Mouse (Mus musculus) adrenal gland, adult 2 months (tissue): ENCODE measurements around the gene Ccdc171. TPM values are rescaled to one million over a fixed set of nuclear protein-coding genes. Genes with fewer than 3 reads are reported as not detected.
A peak's percentile ranks its signal among the peaks of the same experiment; 100 is the strongest.
"Not testable (repeated sequence)": the region's sequence is repeated elsewhere in the genome, so short reads cannot be mapped to it uniquely, and the experiment has no call there.

ENCODE experiments used
- DNase-seq: peaks from one replicate; pipeline ENCODE4 v3.0.0; 2021
- long read RNA-seq: library from polyadenylated mRNA; stranded (forward); transcript quantifications from one replicate; pipeline ENCODE4 v2.0.0, GENCODE M21; 2021
- polyA plus RNA-seq: library from polyadenylated mRNA; depleted of rRNA; stranded (reverse); fragments of >200 nt; gene quantifications from 2 replicates; pipeline ENCODE4 v1.2.3, GENCODE M21; 2012; rRNA removed
- total RNA-seq, 2 experiments: library from RNA; stranded (reverse); gene quantifications; 2 replicates each; pipeline ENCODE4 v1.2.3; 2021

Gene Ccdc171
- 1 to 10 TPM; 1.8 to 2.2 TPM for total RNA-seq
- 0.20 and 0.40 TPM in 2 replicates for polyA plus RNA-seq
- long read RNA-seq, full-length matches to known transcripts: 1 of 3 reads
- long read RNA-seq, partial matches to known transcripts: 1 of 3 reads
- long read RNA-seq, other reads (novel, unspliced or antisense): 1 of 3 reads

DNA sequence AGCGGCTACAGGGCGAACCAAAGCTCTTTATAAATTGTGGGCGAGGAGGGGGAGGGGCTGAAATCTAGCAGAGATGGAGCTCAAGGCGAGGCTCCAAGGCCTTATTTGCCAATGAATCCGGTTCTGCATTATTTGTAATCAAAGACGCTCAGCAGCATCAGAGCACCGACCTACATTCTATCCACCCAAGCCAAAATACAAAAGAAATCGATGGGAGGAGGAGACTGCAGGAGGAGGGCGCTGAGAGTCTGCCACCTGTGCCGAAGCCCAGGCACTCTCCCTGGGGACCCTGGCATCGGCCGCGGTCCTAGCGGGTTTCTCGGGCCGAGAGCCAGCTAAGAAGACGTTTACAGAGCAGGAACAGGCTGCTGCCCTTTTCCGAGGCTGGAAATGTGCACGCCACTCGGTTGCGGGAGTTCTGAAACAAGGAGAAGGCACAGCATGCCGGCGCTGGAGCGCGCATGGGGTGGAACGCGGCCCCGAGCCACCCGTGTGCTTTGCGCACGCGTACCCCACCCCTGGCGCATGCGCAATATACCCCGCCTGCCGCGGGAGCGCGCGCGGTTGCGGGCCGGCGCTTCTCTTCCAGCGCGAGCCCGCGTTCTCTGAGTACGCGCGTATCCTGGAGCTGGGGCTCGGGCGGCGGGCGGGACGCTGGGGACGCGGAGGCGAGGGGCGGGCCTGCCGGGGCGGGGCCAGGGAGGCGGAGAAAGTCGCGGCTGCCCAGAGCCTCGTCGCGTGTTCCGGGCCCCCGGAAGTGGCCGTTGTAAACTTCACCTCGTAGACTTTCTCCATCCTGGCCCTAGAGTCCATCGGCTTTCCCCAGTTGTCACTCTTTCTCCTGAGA, at the start of gene Ccdc171:
Ccdc171 (plus strand) TSS at position 703 of the 847 bp plus-strand sequence.
- peak; percentile 98 for DNase-seq

GRCm38 (mm10) chr4:83485250-83485649, 40.1 kb upstream of the Ccdc171 start:
- no peak for DNase-seq

DNA sequence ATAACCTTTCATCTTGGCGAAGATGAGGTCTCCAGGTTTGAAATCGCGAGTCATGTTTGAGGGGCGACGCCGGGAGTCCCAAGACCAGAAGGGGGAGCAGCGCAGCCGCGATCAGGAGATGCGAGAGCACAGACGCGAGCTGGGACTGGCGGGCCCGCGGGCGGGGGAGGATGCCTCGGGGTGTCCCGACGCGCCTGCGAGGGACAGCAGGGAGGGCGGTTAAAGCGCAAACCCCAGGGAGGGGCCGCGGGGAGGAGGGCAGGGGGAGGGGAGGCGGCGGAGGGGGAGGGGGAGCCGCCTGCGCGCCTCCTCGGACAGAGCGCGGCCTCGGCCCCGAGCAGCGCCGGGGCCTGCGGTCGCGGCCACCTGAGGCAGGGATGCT, 39.6 kb upstream of the Ccdc171 start:
- DNase-seq: peak; percentile 89

DNA sequence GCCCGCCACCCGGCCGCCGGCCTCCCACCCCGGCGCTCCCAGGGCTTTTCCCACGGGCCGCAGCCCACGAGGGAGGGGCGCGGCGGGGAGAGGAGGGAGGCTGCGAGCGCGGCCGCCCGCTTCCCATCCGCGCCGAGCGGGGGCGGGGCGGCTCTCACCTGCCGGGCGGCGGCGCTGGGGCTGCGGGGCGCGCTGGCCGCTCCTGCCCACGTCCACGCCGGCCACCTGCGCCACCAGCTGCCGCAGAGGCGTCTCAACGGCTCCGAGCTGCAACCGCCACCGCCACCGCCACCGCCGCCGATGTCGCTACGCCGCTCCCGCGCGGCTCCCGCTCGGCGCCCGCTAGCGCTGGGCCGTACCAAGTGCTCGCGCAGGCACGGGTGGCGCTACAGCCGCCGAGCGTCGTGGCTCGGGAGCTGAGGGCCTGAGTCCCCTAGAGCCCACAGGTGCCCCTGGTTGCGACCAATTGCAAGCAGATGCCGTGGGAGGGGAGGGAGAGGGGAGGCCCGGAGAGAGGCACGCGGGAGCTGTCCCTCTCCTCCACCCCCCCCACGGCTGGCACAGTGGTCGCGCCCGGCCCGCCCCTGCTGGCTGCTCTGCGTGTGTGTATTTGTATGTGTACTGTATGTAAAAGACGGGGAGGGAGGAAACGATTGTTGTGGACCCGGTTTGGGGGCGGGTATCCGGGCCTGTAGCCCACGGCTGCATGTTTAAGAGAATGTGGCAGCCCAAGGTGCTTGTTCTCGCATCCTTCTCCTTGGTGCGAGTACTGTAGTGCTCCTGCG, 39.0 kb upstream of the Ccdc171 start, which contains the start of gene Psip1:
Psip1 (minus strand) TSS at position 343 of the 785 bp plus-strand sequence.
- peak; percentile 91 for DNase-seq

- DNase-seq: no peak
Measured at GRCm38 (mm10) chr4:83489121-83489520, 36.2 kb upstream of the Ccdc171 start.

- no peak for DNase-seq
Measured at GRCm38 (mm10) chr4:83493112-83493511, 32.2 kb upstream of the Ccdc171 start.

DNA sequence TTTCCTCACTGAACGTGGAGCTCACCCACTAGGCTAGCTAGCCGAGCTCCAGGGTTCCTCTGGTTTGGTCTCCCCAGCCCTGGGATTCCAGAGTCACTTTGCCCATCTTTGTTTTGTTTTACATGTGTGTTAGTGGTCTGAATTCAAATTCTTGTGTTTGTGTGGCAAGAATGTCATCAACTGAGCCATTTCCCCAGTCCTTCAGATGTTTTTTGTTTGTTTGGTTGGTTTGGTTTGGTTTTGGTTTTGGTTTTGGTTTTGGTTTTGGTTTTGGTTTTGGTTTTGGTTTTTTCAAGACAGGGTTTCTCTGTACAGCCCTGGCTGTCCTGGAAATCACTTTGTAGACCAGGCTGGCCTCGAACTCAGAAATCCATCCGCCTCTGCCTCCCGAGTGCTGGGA, 28.3 kb upstream of the Ccdc171 start:
- not testable (repeated sequence) for DNase-seq

DNA sequence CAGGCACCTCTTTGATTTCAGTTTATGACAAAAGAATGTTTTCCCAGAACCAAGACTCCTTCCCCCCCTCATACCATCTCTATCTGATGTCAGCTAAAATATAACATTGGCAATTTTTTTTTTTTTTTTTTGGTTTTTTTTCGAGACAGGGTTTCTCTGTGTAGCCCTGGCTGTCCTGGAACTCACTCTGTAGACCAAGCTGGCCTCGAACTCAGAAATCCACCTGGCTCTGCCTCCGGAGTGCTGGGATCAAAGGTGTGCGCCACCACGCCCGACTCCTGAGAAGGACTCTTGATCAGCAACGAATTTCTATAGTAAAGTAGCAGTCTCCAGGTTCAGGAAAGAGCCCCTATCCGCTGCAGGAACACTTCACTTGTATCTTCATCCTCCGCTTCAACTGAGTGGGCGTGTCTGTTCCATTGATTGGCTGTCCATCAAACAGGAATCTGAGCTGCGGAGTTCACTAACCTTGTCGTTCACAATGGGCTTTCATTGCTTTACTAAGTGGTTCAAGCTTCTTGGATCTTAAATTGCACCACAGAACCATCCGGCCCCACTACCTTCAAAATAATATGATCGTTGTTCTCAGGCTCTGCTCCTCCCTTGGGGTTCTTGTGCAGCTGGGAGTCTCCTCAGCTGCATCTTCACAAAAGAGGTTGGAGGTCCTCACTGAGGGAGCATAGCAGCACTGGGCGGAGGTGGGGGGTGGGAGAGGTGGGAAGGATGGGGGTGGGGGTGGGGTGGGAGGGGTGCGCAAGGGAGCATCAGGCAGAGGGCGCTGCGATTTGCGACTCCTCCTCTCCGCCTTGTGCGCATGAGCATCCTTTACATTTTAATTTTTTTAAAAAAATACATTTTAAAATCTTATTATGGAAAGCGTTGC, 24.9 kb upstream of the Ccdc171 start:
- no peak for DNase-seq

DNA sequence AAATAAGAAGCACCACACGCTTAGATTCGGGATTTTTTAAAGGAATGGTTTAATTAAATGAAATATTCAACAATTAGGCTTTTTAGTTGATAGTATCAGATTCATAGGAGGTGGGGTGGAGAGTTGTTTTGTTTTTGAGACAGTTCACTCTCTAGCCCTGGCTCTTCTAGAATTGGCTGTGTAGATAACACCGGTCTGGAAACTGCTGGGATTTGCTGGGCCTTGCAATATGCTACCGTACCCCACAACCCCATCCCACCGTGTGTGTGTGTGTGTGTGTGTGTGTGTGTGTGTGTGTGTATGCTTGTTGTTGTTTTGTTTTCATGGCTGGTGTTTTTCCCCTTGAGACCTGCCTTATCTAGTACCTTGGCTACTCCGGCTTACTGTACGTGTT, 24.3 kb upstream of the Ccdc171 start:
- no peak for DNase-seq

DNA sequence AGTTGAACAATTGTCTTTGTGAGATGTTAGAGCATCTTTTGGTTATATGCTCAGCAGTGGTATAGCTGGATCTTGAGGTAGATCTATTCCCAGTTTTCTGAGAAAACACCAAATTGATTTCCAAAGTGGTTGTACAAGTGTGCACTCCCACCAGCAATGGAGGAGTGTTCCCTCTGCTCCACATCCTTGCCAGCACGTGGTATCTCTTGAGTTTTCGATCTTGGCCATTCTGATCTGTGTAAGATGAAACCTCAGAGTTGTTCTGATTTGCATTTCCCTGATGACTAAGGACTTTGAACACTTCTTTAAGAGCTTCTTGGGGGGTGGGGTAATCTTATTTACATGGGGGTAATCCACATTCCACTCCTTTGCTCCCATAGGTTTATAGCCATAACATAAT, 15.7 kb upstream of the Ccdc171 start:
- DNase-seq: no peak

DNA sequence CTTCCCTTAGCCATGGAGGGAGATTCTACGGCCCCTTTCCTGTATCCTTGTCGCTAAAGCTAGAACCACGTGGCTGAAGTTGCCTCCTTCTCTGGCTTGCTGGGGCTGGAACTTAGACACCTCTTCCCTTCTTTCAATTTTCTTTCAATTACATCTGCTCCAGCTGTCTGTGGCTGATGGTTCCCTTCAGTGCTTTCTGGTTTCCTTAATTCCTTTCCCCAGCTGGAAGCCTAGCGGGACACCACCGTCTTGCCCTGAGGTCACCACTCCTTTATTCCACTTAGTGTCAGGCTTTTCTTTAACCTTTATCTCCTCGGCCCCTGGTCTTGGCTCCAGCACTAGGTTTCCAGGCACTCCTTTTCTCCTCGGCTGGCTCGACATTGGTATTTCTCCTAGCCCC, 14.3 kb upstream of the Ccdc171 start:
- no peak for DNase-seq

DNA sequence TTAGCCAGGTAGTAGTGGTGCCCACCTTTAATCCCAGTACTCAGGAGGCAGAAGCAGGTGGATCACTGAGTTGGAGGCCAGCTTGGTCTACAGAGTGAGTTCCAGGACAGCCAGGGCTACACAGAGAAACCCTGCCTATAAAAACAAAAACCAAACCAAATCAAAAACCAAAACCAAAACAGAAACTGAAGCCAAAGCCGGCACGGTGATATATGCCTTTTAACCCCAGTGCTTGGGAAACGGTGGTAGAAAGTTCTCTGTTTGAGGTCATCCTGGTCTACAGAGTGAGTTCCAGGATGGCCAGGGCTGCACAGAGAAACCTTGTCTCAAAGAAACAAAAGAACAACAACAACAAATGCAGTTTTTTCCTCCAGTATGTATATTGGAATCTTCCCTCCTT, 13.1 kb upstream of the Ccdc171 start:
- DNase-seq: no peak

DNA sequence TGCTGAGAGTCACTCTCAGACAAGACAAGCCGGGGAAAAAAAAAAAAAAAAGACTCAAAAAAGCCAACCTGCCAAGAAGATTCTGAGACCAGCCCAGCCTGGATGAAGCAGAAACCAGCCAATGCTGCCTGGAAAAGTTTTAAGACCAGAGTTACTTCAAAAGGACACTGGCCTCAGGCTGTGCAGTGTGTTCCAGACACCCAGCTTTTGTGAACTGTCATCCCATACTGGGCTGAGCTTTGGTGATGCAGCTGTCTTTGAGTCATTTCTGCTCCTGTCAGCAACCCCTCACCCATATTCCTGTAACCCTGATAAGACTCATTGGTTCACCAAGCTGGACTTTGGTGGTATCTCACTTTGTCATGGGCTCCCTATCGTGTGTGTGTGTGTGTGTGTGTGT, 12.7 kb upstream of the Ccdc171 start:
- no peak for DNase-seq

DNA sequence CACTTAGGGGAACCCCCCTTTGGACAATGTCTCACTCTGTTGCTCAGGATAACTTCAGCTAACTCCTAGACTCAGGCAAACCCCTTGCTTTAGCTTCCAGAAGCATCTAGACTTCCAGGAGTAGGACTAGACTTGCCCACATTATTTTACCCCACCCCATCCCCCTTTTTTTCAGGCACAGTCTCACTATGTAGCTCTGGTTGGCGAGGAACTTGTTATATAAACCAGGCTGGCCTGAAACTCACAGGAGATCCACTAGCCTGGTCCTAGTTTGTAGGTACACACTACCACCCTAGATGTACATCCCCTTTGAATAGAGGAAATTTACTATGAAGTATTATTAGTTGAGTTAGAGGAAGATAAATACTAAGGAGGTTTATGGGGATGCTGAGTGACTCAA, 11.2 kb upstream of the Ccdc171 start:
- DNase-seq: no peak

GRCm38 (mm10) chr4:83514976-83515669, 10.2 kb upstream of the Ccdc171 start:
- DNase-seq: no peak

GRCm38 (mm10) chr4:83516144-83516543, 9.2 kb upstream of the Ccdc171 start:
- DNase-seq: not testable (repeated sequence)

DNA sequence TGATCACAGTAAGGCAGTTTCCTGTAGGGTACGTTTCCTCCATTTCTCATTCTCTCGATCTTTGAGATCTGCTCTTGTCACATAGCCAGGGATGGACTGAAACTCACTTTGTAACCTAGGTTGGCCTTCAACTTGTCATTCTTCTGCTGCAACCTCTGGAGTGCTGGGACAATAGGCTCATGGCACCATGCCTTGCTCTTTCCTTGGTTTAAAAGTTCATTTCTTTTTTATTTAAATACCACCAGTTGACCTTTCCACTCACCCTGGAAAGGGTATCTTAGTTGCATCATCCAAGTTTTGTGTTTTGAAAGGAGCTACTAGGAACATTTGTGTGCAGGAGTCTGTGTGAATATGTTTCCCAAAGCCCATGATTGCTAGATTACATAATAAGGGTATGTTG, 6.2 kb upstream of the Ccdc171 start:
- DNase-seq: peak; percentile 21

DNA sequence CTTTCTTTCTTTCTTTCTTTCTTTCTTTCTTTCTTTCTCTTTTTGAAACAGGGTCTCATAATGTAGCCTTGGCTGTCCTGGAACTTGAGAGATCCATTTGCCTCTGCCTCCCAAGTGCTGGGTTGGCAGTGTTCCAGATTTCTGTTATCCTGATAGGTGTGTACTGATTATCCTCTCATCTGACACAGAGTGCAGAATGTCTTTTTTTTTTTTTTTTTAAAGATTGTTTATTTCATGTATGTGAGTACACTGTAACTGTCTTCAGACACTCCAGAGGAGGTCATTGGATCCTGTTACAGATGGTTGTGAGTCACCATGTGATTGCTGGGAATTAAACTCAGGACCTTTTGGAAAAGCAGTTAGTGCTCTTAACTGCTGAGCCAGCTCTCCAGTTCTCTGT, 5.5 kb upstream of the Ccdc171 start:
- no peak for DNase-seq

- no peak for DNase-seq
Measured at GRCm38 (mm10) chr4:83520308-83520707, 5.0 kb upstream of the Ccdc171 start.

DNA sequence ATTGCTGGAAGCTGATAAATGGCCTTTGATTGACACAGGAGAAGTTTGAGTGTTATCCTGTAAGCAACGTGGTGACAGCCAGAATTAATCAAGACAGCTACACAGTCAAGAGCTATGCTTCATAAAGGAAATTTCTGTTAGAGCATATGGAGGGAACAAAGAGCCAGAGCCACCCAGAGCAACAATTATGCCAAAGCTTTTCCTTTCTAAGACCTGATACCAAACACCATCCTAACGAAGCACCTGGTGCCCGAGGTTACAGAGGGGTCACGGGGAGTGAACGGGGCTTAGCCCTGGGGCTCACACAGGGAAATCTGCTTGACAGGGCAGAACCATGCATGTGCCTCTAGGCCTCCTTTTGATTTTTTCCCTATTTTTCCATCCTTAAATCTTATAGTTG, 3.3 kb upstream of the Ccdc171 start:
- no peak for DNase-seq

- no peak for DNase-seq
Measured at GRCm38 (mm10) chr4:83524456-83524842, 896 bp upstream of the Ccdc171 start.
